Mouse (Mus musculus) skeletal muscle tissue, postnatal 0 days (tissue): ENCODE measurements around the gene Gm16223. TPM values are rescaled to one million over a fixed set of nuclear protein-coding genes. Genes with fewer than 3 reads are reported as not detected.

Source experiments
- polyA plus RNA-seq: library from polyadenylated mRNA; unstranded; fragments of >200 nt; fragmentation: Nextera tagmentation; extraction: Ambion mirVana; gene quantifications from 2 replicates; pipeline ENCODE4 v1.2.1, GENCODE M21; 2015

Gene Gm16223
- polyA plus RNA-seq: not detected in 2 replicates

GRCm38 (mm10) chr5:42067476-42068187 lies at the start of gene Gm16223:
TSS of gene Gm16223 (plus strand) at chr5:42067960.

Other genes with a start within 250 kb of the Gm16223 start
- 13.6 and 13.9 TPM in 2 replicates for gene Bod1l, start 223.6 kb upstream of the Gm16223 start, polyA plus RNA-seq